Mouse (Mus musculus) adrenal gland (tissue): ENCODE data around the gene Olfr519.

Source experiments
- intact Hi-C: fragments of 180-260 bp; cut with DNase I; formaldehyde crosslinking; loops from one replicate; pipeline ENCODE4 v1.15.1; 2025
- long read RNA-seq, 2 experiments: library from polyadenylated mRNA; unstranded; transcript quantifications; one replicate each; pipeline ENCODE4 v2.0.0; 2020; ENCODE audit warnings: borderline replicate concordance in 1 of 2; ENCODE audit not compliant: insufficient replicate concordance in 1 of 2

Olfr519 gene
- long read RNA-seq, experiment 1: 0 reads
- long read RNA-seq, experiment 2: 0 reads

GRCm38 (mm10) chr7:108894320-108894719 is at the start of gene Olfr519:
Gene Olfr519, minus strand, starts transcription at chr7:108894420.
- intact Hi-C loops: no loop called here

GRCm38 (mm10) chr7:108944002-108944401 is 49.8 kb upstream of the Olfr519 start:
- intact Hi-C loops: no loop called here

- intact Hi-C loops: no loop called here
Observed at GRCm38 (mm10) chr7:108941466-108941865, 47.2 kb upstream of the Olfr519 start.

- intact Hi-C loops: no loop called here
Observed at GRCm38 (mm10) chr7:108936591-108936990, 42.4 kb upstream of the Olfr519 start.

- intact Hi-C loops: no loop called here
Observed at GRCm38 (mm10) chr7:108935411-108935810, 41.2 kb upstream of the Olfr519 start.

- intact Hi-C loops: loop anchor here (5.0 kb wide), 1 partner anchor 123 kb away; no protein-coding TSS in a partner anchor
Observed at GRCm38 (mm10) chr7:108934836-108935235, 40.6 kb upstream of the Olfr519 start.

- intact Hi-C loops: loop anchor here (5.0 kb wide), 1 partner anchor 122 kb away; no protein-coding TSS in a partner anchor
Observed at GRCm38 (mm10) chr7:108933794-108934731, 39.8 kb upstream of the Olfr519 start, which contains the start of gene Eif3f. Gene Eif3f, plus strand, starts transcription at chr7:108934417.

- intact Hi-C loops: loop anchor here (5.0 kb wide), 1 partner anchor 118 kb away; no protein-coding TSS in a partner anchor
Observed at GRCm38 (mm10) chr7:108929726-108930393, 35.6 kb upstream of the Olfr519 start, which contains the start of gene Nlrp10. Gene Nlrp10, minus strand, starts transcription at chr7:108930178.

GRCm38 (mm10) chr7:108928280-108929188 is 34.3 kb upstream of the Olfr519 start:
- intact Hi-C loops: no loop called here

GRCm38 (mm10) chr7:108927043-108927442 is 32.8 kb upstream of the Olfr519 start:
- intact Hi-C loops: no loop called here

- intact Hi-C loops: no loop called here
Observed at GRCm38 (mm10) chr7:108903969-108904368, 9.7 kb upstream of the Olfr519 start.

GRCm38 (mm10) chr7:108884906-108885305 is 9.3 kb downstream of the Olfr519 start, which contains the start of gene Olfr518:
Gene Olfr518, minus strand, starts transcription at chr7:108885006.
- intact Hi-C loops: no loop called here

- intact Hi-C loops: no loop called here
Observed at GRCm38 (mm10) chr7:108872279-108872678, 21.9 kb downstream of the Olfr519 start, which contains the start of gene Olfr517. Gene Olfr517, minus strand, starts transcription at chr7:108872379.

- intact Hi-C loops: no loop called here
Observed at GRCm38 (mm10) chr7:108850429-108850828, 43.8 kb downstream of the Olfr519 start, which contains the start of gene Olfr516. Gene Olfr516, minus strand, starts transcription at chr7:108850529.
